Mouse (Mus musculus) megakaryocyte, adult 5-6 weeks (primary cell): ENCODE measurements around the gene Flt1. TPM values are rescaled to one million over a fixed set of nuclear protein-coding genes. Genes with fewer than 3 reads are reported as not detected.
"Not testable (repeated sequence)": the region's sequence is repeated elsewhere in the genome, so short reads cannot be mapped to it uniquely, and the experiment has no call there.

Experiments used
- ATAC-seq: 2 replicates; pipeline ENCODE4 v1.8.0; 2016; ENCODE audit warnings: mild to moderate bottlenecking, inconsistent platforms; ENCODE audit not compliant: poor library complexity, severe bottlenecking
- total RNA-seq, 2 experiments: library from RNA; stranded (forward) in 1 of 2; stranded (reverse) in 1 of 2; fragments of 153-499, 151-499 nt in 1 of 2; fragments of 221-1000, 200-1000 nt in 1 of 2; gene quantifications; 2 replicates each; pipeline versions ENCODE4 v1.2.3 to v1.2.4; 2015 to 2017

The Flt1 gene
- total RNA-seq, 2 experiments from 2014 or later = 2.3 to 5.3 TPM

- ATAC-seq = no peak
Observed at GRCm38 (mm10) chr5:147563511-147564139, 162.2 kb downstream of the Flt1 start.

- ATAC-seq = not testable (repeated sequence)
Observed at GRCm38 (mm10) chr5:147557641-147558040, 168.2 kb downstream of the Flt1 start.

- no peak for ATAC-seq
Observed at GRCm38 (mm10) chr5:147551879-147552627, 173.8 kb downstream of the Flt1 start.

- no peak for ATAC-seq
Observed at GRCm38 (mm10) chr5:147549016-147549755, 176.6 kb downstream of the Flt1 start.

- no peak for ATAC-seq
Observed at GRCm38 (mm10) chr5:147545731-147546241, 180.0 kb downstream of the Flt1 start.

GRCm38 (mm10) chr5:147542291-147542690 lies 183.5 kb downstream of the Flt1 start:
- ATAC-seq = peak; percentile 70

GRCm38 (mm10) chr5:147539815-147540214 lies 186.0 kb downstream of the Flt1 start:
- no peak for ATAC-seq

GRCm38 (mm10) chr5:147539409-147539808 lies 186.4 kb downstream of the Flt1 start:
- no peak for ATAC-seq

GRCm38 (mm10) chr5:147532031-147532430 lies 193.8 kb downstream of the Flt1 start:
- no peak for ATAC-seq

GRCm38 (mm10) chr5:147527788-147528187 lies 198.0 kb downstream of the Flt1 start:
- ATAC-seq = peak; percentile 98

- ATAC-seq = peak; percentile 47
Observed at GRCm38 (mm10) chr5:147527006-147527405, 198.8 kb downstream of the Flt1 start.

Other genes starting within 250 kb of the Flt1 start
- 253 and 319 TPM in 2 replicates for gene Pomp, start 134.4 kb upstream of the Flt1 start, total RNA-seq (2015)
- 198 and 242 TPM in 2 replicates for gene Pomp, start 134.4 kb upstream of the Flt1 start, total RNA-seq (2017)
- gene Slc46a3, start 168.8 kb upstream of the Flt1 start, total RNA-seq (2015) = 33.8 and 37.5 TPM in 2 replicates
- gene Slc46a3, start 168.8 kb upstream of the Flt1 start, total RNA-seq (2017) = 21.2 and 23.3 TPM in 2 replicates
- 0.78 and 1.6 TPM in 2 replicates for gene Mtus2, start 231.3 kb upstream of the Flt1 start, total RNA-seq (2015)
- gene Mtus2, start 231.3 kb upstream of the Flt1 start, total RNA-seq (2017) = 0.04 and 1.1 TPM in 2 replicates